Mouse (Mus musculus) liver, embryonic 11.5 days (tissue): ENCODE data around the gene Thada. TPM values are rescaled to one million over a fixed set of nuclear protein-coding genes. Genes with fewer than 3 reads are reported as not detected.

Source experiments
- ATAC-seq: fragments of 200-750 bp; cut with Nextera tagmentation; replicated peaks from 2 replicates; pipeline ENCODE4 v1.8.0; 2017; ENCODE audit warnings: moderate number of reproducible peaks, mild to moderate bottlenecking, moderate TSS enrichment, moderate library complexity; ENCODE audit not compliant: low FRiP score
- DNase-seq: peaks from one replicate; pipeline ENCODE4 v3.0.0-alpha.2; 2017; ENCODE audit warnings: low spot score
- H3K27ac ChIP-seq: fragments of 300-500 bp; sonication (generic); 2 replicates; pipeline ENCODE4 v1.5.1; 2014; ENCODE audit warnings: mild to moderate bottlenecking, low read depth, low read length, control low read depth
- H3K27me3 ChIP-seq: fragments of 300-500 bp; sonication (generic); replicated peaks from 2 replicates; pipeline ENCODE4 v1.6.1; 2014; ENCODE audit warnings: low read length, mixed read lengths; ENCODE audit not compliant: control insufficient read depth, insufficient read depth
- H3K36me3 ChIP-seq: fragments of 300-500 bp; sonication (generic); 2 replicates; pipeline ENCODE4 v1.6.1; 2014; ENCODE audit warnings: mild to moderate bottlenecking, low read length, moderate library complexity, mixed read lengths; ENCODE audit not compliant: control insufficient read depth, insufficient read depth
- H3K4me1 ChIP-seq: fragments of 300-500 bp; sonication (generic); replicated peaks from 2 replicates; pipeline ENCODE4 v1.6.1; 2014; ENCODE audit warnings: low read length, mixed read lengths; ENCODE audit not compliant: control insufficient read depth, insufficient read depth
- H3K4me2 ChIP-seq: fragments of 300-500 bp; sonication (generic); 2 replicates; pipeline ENCODE4 v1.6.1; 2014; ENCODE audit warnings: mild to moderate bottlenecking, control low read depth, moderate library complexity
- H3K4me3 ChIP-seq: fragments of 300-500 bp; sonication (generic); 2 replicates; pipeline ENCODE4 v1.5.1; 2014; ENCODE audit warnings: low read depth, low read length, control low read depth
- H3K9ac ChIP-seq: fragments of 300-500 bp; sonication (generic); 2 replicates; pipeline ENCODE4 v1.6.1; 2014; ENCODE audit warnings: low read depth, low read length, control low read depth
- H3K9me3 ChIP-seq: fragments of 300-500 bp; sonication (generic); 2 replicates; pipeline ENCODE4 v1.6.1; 2016; ENCODE audit warnings: low read length, inconsistent platforms, mixed read lengths; ENCODE audit not compliant: control insufficient read depth
- WGBS: fragments of 180-500 bp; shearing (Covaris S2); extraction: QIAGEN DNeasy Blood & Tissue Kit; methylation state at CpG from one replicate; pipeline ENCODE4 v1.1.7; 2014; 5-methylcytosine and 5-hydroxymethylcytosine counted together
- polyA plus RNA-seq: library from polyadenylated mRNA; unstranded; fragments of >200 nt; fragmentation: Nextera tagmentation; extraction: Ambion mirVana; gene quantifications from 2 replicates; pipeline ENCODE4 v1.2.1, GENCODE M21; 2014

The Thada gene
- polyA plus RNA-seq, 1 experiment from 2014 or later: 12.3 TPM

- WGBS: 90% methylated on average over 5 of the region's 5 CpGs
- no peak for DNase-seq
Observed at GRCm38 (mm10) chr17:84321351-84321750, 144.7 kb downstream of the Thada start.

GRCm38 (mm10) chr17:84320576-84320975, 145.4 kb downstream of the Thada start:
- WGBS: 88% methylated on average over 1 of the region's 1 CpGs
- no peak overlapping the region for H3K27ac ChIP-seq
- H3K9me3 ChIP-seq: no peaks in the 10 kb centered on the region
- H3K4me1 ChIP-seq: peaks cover 3% of the 10 kb centered on the region
- DNase-seq (no peak), ATAC-seq (no peak)
- no peak overlapping the region for H3K4me2 ChIP-seq
- no peak overlapping the region for H3K4me3 ChIP-seq
- no peak overlapping the region for H3K9ac ChIP-seq
- H3K27me3 ChIP-seq: no peaks in the 10 kb centered on the region
- H3K36me3 ChIP-seq: no peaks in the 10 kb centered on the region

More at GRCm38 (mm10) chr17:84321351-84321750, 144.7 kb downstream of the Thada start:
- H3K27me3 ChIP-seq: no peaks in the 10 kb centered on the region
- no peaks in the 10 kb centered on the region for H3K9me3 ChIP-seq
- no peak for ATAC-seq
- no peak overlapping the region for H3K4me2 ChIP-seq
- H3K9ac ChIP-seq: no peak overlapping the region
- no peaks in the 10 kb centered on the region for H3K36me3 ChIP-seq
- H3K4me1 ChIP-seq: peaks cover 10% of the 10 kb centered on the region
- no peak overlapping the region for H3K4me3 ChIP-seq
- H3K27ac ChIP-seq: no peak overlapping the region

GRCm38 (mm10) chr17:84314341-84314740, 151.7 kb downstream of the Thada start:
- Histone ChIP-seq H3K4me2 (no peak overlapping the region), H3K27me3 (no peaks in the 10 kb centered on the region), H3K36me3 (peaks cover under 1% of the 10 kb centered on the region), H3K27ac (no peak overlapping the region), H3K4me1 (no peaks in the 10 kb centered on the region), H3K4me3 (no peak overlapping the region), H3K9ac (no peak overlapping the region), H3K9me3 (no peaks in the 10 kb centered on the region)
- DNase-seq (no peak), ATAC-seq (no peak)
- WGBS: 91% methylated on average over 7 of the region's 7 CpGs

- no peak overlapping the region for H3K4me2 ChIP-seq
- H3K9ac ChIP-seq: no peak overlapping the region
- no peaks in the 10 kb centered on the region for H3K9me3 ChIP-seq
- no peaks in the 10 kb centered on the region for H3K27me3 ChIP-seq
- no peak for ATAC-seq
- WGBS: 77% methylated on average over 6 of the region's 6 CpGs
- H3K27ac ChIP-seq: no peak overlapping the region
- peaks cover 3% of the 10 kb centered on the region for H3K36me3 ChIP-seq
- no peak overlapping the region for H3K4me3 ChIP-seq
- H3K4me1 ChIP-seq: no peaks in the 10 kb centered on the region
- no peak for DNase-seq
Observed at GRCm38 (mm10) chr17:84313494-84313893, 152.5 kb downstream of the Thada start.

- Histone ChIP-seq H3K4me2 (no peak overlapping the region), H3K4me3 (no peak overlapping the region), H3K4me1 (peaks cover 4% of the 10 kb centered on the region), H3K9me3 (no peaks in the 10 kb centered on the region), H3K27ac (no peak overlapping the region), H3K27me3 (no peaks in the 10 kb centered on the region), H3K9ac (no peak overlapping the region), H3K36me3 (peaks cover 7% of the 10 kb centered on the region)
- DNase-seq (no peak), ATAC-seq (no peak)
- 78% methylated on average over 1 of the region's 1 CpGs for WGBS
Observed at GRCm38 (mm10) chr17:84306151-84306550, 159.9 kb downstream of the Thada start.

GRCm38 (mm10) chr17:84305074-84305473, 160.9 kb downstream of the Thada start:
- peak overlapping the region; percentile 32; the same call in 1 of the 2 replicates for H3K27ac ChIP-seq
- ATAC-seq (no peak), DNase-seq (no peak)
- H3K4me2 ChIP-seq: no peak overlapping the region
- no peaks in the 10 kb centered on the region for H3K27me3 ChIP-seq
- H3K36me3 ChIP-seq: peaks cover 7% of the 10 kb centered on the region
- no peak overlapping the region for H3K9ac ChIP-seq
- H3K9me3 ChIP-seq: no peaks in the 10 kb centered on the region
- 88% methylated on average over 5 of the region's 5 CpGs for WGBS
- H3K4me1 ChIP-seq: peaks cover 4% of the 10 kb centered on the region
- H3K4me3 ChIP-seq: no peak overlapping the region

GRCm38 (mm10) chr17:84304141-84304540, 161.9 kb downstream of the Thada start:
- 90% methylated on average over 5 of the region's 5 CpGs for WGBS
- Histone ChIP-seq H3K4me2 (no peak overlapping the region), H3K27ac (no peak overlapping the region), H3K9me3 (no peaks in the 10 kb centered on the region), H3K9ac (no peak overlapping the region), H3K27me3 (no peaks in the 10 kb centered on the region), H3K4me1 (peaks cover 4% of the 10 kb centered on the region), H3K36me3 (peaks cover 5% of the 10 kb centered on the region; the same call in 1 of the 2 replicates), H3K4me3 (no peak overlapping the region)
- DNase-seq (no peak), ATAC-seq (no peak)

GRCm38 (mm10) chr17:84297976-84298375, 168.0 kb downstream of the Thada start:
- no peaks in the 10 kb centered on the region for H3K9me3 ChIP-seq
- H3K36me3 ChIP-seq: no peaks in the 10 kb centered on the region
- no peaks in the 10 kb centered on the region for H3K27me3 ChIP-seq
- DNase-seq: no peak
- WGBS: 90% methylated on average over 6 of the region's 6 CpGs
- peaks cover 2% of the 10 kb centered on the region; the same call in 1 of the 2 replicates for H3K4me1 ChIP-seq
- H3K27ac ChIP-seq: no peak overlapping the region
- H3K9ac ChIP-seq: no peak overlapping the region
- no peak overlapping the region for H3K4me3 ChIP-seq
- ATAC-seq: no peak
- no peak overlapping the region for H3K4me2 ChIP-seq

GRCm38 (mm10) chr17:84293221-84293620, 172.8 kb downstream of the Thada start:
- H3K9me3 ChIP-seq: no peaks in the 10 kb centered on the region
- no peaks in the 10 kb centered on the region for H3K27me3 ChIP-seq
- DNase-seq (no peak), ATAC-seq (no peak)
- H3K27ac ChIP-seq: peak overlapping the region; percentile 14; the same call in 1 of the 2 replicates
- H3K4me2 ChIP-seq: no peak overlapping the region
- WGBS: 75% methylated on average over 4 of the region's 4 CpGs
- peaks cover 2% of the 10 kb centered on the region; the same call in 1 of the 2 replicates for H3K4me1 ChIP-seq
- no peak overlapping the region for H3K4me3 ChIP-seq
- H3K9ac ChIP-seq: no peak overlapping the region
- no peaks in the 10 kb centered on the region for H3K36me3 ChIP-seq
